ENCODE assay signal across 7 mouse cellular contexts in genomic region chr7:145048481-145048877, GRCm38 (mm10).
"Had no signal": no experiment of that assay in that cellular context is flagged by ENCODE, and none has a peak within 500 bp of the region (broad histone marks: within the 10 kb centered on the region; RNA-seq: fewer than 3 reads in every experiment).

No protein-coding gene starts in this region.

- H3K36me3 ChIP-seq: limb, embryonic 15.5 days; midbrain, embryonic 15.5 days; neural tube, embryonic 12.5 days had no signal

- H3K4me3 ChIP-seq: limb, embryonic 15.5 days; midbrain, embryonic 15.5 days; neural tube, embryonic 12.5 days had no signal

- H3K4me2 ChIP-seq: limb, embryonic 15.5 days; midbrain, embryonic 11.5 days; midbrain, embryonic 15.5 days; neural tube, embryonic 12.5 days had no signal

- H3K9me3 ChIP-seq: limb, embryonic 15.5 days; midbrain, embryonic 15.5 days; neural tube, embryonic 12.5 days had no signal

- ATAC-seq: midbrain, embryonic 15.5 days had no signal

- H3K9ac ChIP-seq: limb, embryonic 15.5 days; midbrain, embryonic 15.5 days; neural tube, embryonic 12.5 days had no signal

- H3K27me3 ChIP-seq: limb, embryonic 15.5 days; midbrain, embryonic 15.5 days; neural tube, embryonic 12.5 days had no signal

- H3K27ac ChIP-seq: kidney, postnatal 0 days; limb, embryonic 15.5 days; midbrain, embryonic 15.5 days; neural tube, embryonic 12.5 days; stomach, postnatal 0 days had no signal

- H3K4me1 ChIP-seq: midbrain, embryonic 15.5 days; neural tube, embryonic 12.5 days had no signal

- DNase-seq: layer of hippocampus, adult 9-11 months had no signal
